Mouse (Mus musculus): ENCODE measurements around the gene Il31ra. TPM values are rescaled to one million over a fixed set of nuclear protein-coding genes. Genes with fewer than 3 reads are reported as not detected.
"Not testable (repeated sequence)": the region's sequence is repeated elsewhere in the genome, so short reads cannot be mapped to it uniquely, and the experiment has no call there.

The Il31ra gene
- total and polyA plus RNA-seq, 2 experiments from 2014 or later, result not detected

- WGBS, result 46% methylated on average over 11 of the region's 11 CpGs
- DNase-seq (ENCODE audit: low spot score), result peak; percentile 15
Measured at GRCm38 (mm10) chr13:112580590-112581320, 13.4 kb downstream of the Il31ra start.

GRCm38 (mm10) chr13:112578041-112578440 is 16.1 kb downstream of the Il31ra start:
- not testable (repeated sequence) for H3K9me3 ChIP-seq (replicated peaks; ENCODE audit: control insufficient read depth, low read length); H3K27me3 ChIP-seq (ENCODE audit: control insufficient read depth, insufficient read depth, low read length); H3K36me3 ChIP-seq (replicated peaks; ENCODE audit: control insufficient read depth, insufficient read depth, low read length)

More at GRCm38 (mm10) chr13:112580590-112581320, 13.4 kb downstream of the Il31ra start:
- Histone ChIP-seq H3K27me3 (ENCODE audit: control insufficient read depth, insufficient read depth, low read length) (no peaks in the 10 kb centered on the region), H3K27ac (ENCODE audit: low read depth) (no peak overlapping the region), H3K9me3 (replicated peaks; ENCODE audit: control insufficient read depth, low read length) (no peaks in the 10 kb centered on the region), H3K4me2 (ENCODE audit: low read depth, low read length) (no peak overlapping the region), H3K36me3 (replicated peaks; ENCODE audit: control insufficient read depth, insufficient read depth, low read length) (no peaks in the 10 kb centered on the region), H3K9ac (replicated peaks; ENCODE audit: low read depth, low read length) (no peak overlapping the region), H3K4me3 (ENCODE audit: low read depth, low read length) (no peak overlapping the region), H3K4me1 (ENCODE audit: control insufficient read depth, insufficient read depth) (no peaks in the 10 kb centered on the region)
- peak; percentile 11; the same call in 1 of the 2 replicates for ATAC-seq (ENCODE audit: insufficient read depth, low read depth)
- TF ChIP-seq EP300 (IDR thresholded peaks at IDR 0.05; ENCODE audit: low read depth), result no peak
- TF ChIP-seq CTCF (IDR thresholded peaks at IDR 0.05; ENCODE audit: low read depth), result no peak

DNA sequence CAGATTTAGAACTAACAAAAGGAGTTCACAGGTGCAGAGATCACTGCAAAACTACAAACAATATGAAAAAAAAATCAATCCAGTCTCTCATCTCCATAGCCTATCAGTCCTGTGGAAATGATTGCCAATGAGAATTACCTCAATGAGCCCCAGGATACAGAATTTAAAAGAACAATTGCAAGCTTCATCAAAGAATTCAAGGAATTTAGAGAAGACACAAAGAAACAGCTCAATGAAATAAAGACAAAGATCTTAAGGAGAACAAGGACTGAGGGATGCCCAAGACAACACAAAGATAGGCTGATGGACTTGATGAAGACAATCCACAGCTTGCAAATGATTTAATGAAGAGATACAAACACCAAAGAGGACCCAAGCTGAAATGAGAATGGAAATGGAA is 20.4 kb downstream of the Il31ra start:
- ATAC-seq (ENCODE audit: insufficient read depth, low read depth), result no peak
- Histone ChIP-seq H3K4me3 (ENCODE audit: low read depth, low read length) (no peak overlapping the region), H3K36me3 (replicated peaks; ENCODE audit: control insufficient read depth, insufficient read depth, low read length) (no peaks in the 10 kb centered on the region), H3K27ac (ENCODE audit: low read depth) (no peak overlapping the region), H3K9me3 (replicated peaks; ENCODE audit: control insufficient read depth, low read length) (no peaks in the 10 kb centered on the region), H3K4me1 (ENCODE audit: control insufficient read depth, insufficient read depth) (no peaks in the 10 kb centered on the region), H3K4me2 (ENCODE audit: low read depth, low read length) (no peak overlapping the region), H3K27me3 (ENCODE audit: control insufficient read depth, insufficient read depth, low read length) (no peaks in the 10 kb centered on the region), H3K9ac (replicated peaks; ENCODE audit: low read depth, low read length) (no peak overlapping the region)
- DNase-seq (ENCODE audit: low spot score), result no peak
- TF ChIP-seq CTCF (IDR thresholded peaks at IDR 0.05; ENCODE audit: low read depth) (no peak), EP300 (IDR thresholded peaks at IDR 0.05; ENCODE audit: low read depth) (no peak)

More at GRCm38 (mm10) chr13:112578041-112578440, 16.1 kb downstream of the Il31ra start:
- DNase-seq (ENCODE audit: low spot score); H3K27ac ChIP-seq (ENCODE audit: low read depth); H3K9ac ChIP-seq (replicated peaks; ENCODE audit: low read depth, low read length); H3K4me2 ChIP-seq (ENCODE audit: low read depth, low read length); H3K4me1 ChIP-seq (ENCODE audit: control insufficient read depth, insufficient read depth); H3K4me3 ChIP-seq (ENCODE audit: low read depth, low read length); ATAC-seq (ENCODE audit: insufficient read depth, low read depth): not testable (repeated sequence)
- WGBS, result 78% methylated on average over 11 of the region's 11 CpGs

DNA sequence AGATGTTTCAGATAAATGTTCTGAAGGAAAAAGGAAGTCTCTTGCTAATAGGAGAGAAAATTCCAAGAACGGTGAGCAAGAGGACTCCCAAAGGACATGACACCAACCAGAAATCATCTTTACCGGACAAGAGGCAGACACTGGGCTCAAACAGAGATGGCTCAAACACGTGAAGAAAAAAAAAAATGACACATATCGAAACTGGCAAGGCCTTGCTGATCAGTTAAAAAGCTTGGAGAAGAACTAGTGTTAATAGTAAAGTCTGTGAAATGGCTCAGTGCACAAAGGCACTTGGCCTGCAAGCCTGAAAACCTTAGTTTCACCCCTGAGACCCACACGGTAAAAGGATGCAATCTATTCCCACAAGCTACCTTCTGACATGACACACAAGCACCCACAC is 23.4 kb downstream of the Il31ra start:
- Histone ChIP-seq H3K9me3 (replicated peaks; ENCODE audit: control insufficient read depth, low read length) (no peaks in the 10 kb centered on the region), H3K4me2 (ENCODE audit: low read depth, low read length) (no peak overlapping the region), H3K27ac (ENCODE audit: low read depth) (no peak overlapping the region), H3K4me1 (ENCODE audit: control insufficient read depth, insufficient read depth) (no peaks in the 10 kb centered on the region), H3K36me3 (replicated peaks; ENCODE audit: control insufficient read depth, insufficient read depth, low read length) (no peaks in the 10 kb centered on the region), H3K4me3 (ENCODE audit: low read depth, low read length) (no peak overlapping the region), H3K27me3 (ENCODE audit: control insufficient read depth, insufficient read depth, low read length) (no peaks in the 10 kb centered on the region), H3K9ac (replicated peaks; ENCODE audit: low read depth, low read length) (no peak overlapping the region)
- TF ChIP-seq CTCF (IDR thresholded peaks at IDR 0.05; ENCODE audit: low read depth), result no peak
- TF ChIP-seq EP300 (IDR thresholded peaks at IDR 0.05; ENCODE audit: low read depth), result no peak
- 62% methylated on average over 5 of the region's 5 CpGs for WGBS
- no peak for ATAC-seq (ENCODE audit: insufficient read depth, low read depth)
- DNase-seq (ENCODE audit: low spot score), result no peak

- Histone ChIP-seq H3K4me3 (ENCODE audit: low read depth, low read length) (no peak overlapping the region), H3K36me3 (replicated peaks; ENCODE audit: control insufficient read depth, insufficient read depth, low read length) (no peaks in the 10 kb centered on the region), H3K4me2 (ENCODE audit: low read depth, low read length) (no peak overlapping the region), H3K9ac (replicated peaks; ENCODE audit: low read depth, low read length) (no peak overlapping the region), H3K27ac (ENCODE audit: low read depth) (no peak overlapping the region), H3K27me3 (ENCODE audit: control insufficient read depth, insufficient read depth, low read length) (no peaks in the 10 kb centered on the region), H3K9me3 (replicated peaks; ENCODE audit: control insufficient read depth, low read length) (no peaks in the 10 kb centered on the region), H3K4me1 (ENCODE audit: control insufficient read depth, insufficient read depth) (no peaks in the 10 kb centered on the region)
- DNase-seq (ENCODE audit: low spot score), result no peak
- TF ChIP-seq CTCF (IDR thresholded peaks at IDR 0.05; ENCODE audit: low read depth) (no peak), EP300 (IDR thresholded peaks at IDR 0.05; ENCODE audit: low read depth) (no peak)
- WGBS, result 59% methylated on average over 4 of the region's 4 CpGs
- no peak for ATAC-seq (ENCODE audit: insufficient read depth, low read depth)
Measured at GRCm38 (mm10) chr13:112569606-112570005, 24.6 kb downstream of the Il31ra start.

Measured in heart, postnatal 0 days (tissue).